Mouse (Mus musculus): ENCODE data around the gene Ctbs.

GRCm38 (mm10) chr3:146472657-146473056 is 23.1 kb downstream of the Ctbs start:
- TF ChIP-seq CTCF (IDR thresholded peaks at IDR 0.05; ENCODE audit: borderline replicate concordance, control insufficient read depth, extremely low read depth, insufficient read depth, low read length, poor library complexity) (no peak), POLR2A (IDR thresholded peaks at IDR 0.05; ENCODE audit: control insufficient read depth, extremely low read depth, insufficient read depth, low read length, poor library complexity) (no peak)

Measured in thymus, adult 2 months (tissue).